Mouse (Mus musculus) erythroblast, embryonic 14.5 days (primary cell): Measurements from ENCODE around the gene Fto.

Source experiments
- GATA1 ChIP-seq: IDR thresholded peaks from 2 replicates; pipeline ENCODE4 v1.6.1; 2012; ENCODE audit warnings: low read length, inconsistent platforms, mixed read lengths
- TAL1 ChIP-seq: IDR thresholded peaks from 3 replicates; pipeline ENCODE4 v1.6.1; 2012; ENCODE audit warnings: low read length, inconsistent platforms, mixed read lengths

GRCm38 (mm10) chr8:91603751-91604150 lies 290.4 kb downstream of the Fto start:
- TF ChIP-seq GATA1 (no peak), TAL1 (no peak)
